Mouse (Mus musculus) urinary bladder, postnatal 4 days (tissue): ENCODE measurements at regions not wholly inside any gene's neighbourhood (a gene's known extent, or its start where the extent isn't known, plus 50 kb on each side); places are given as distances from the start of the nearest gene placed in this dataset.

ENCODE experiments used
- DNase-seq, 2 experiments: peaks; one replicate each; pipeline ENCODE4 v3.0.0; 2021 to 2022; ENCODE audit warnings: low spot score in 2 of 2

DNA sequence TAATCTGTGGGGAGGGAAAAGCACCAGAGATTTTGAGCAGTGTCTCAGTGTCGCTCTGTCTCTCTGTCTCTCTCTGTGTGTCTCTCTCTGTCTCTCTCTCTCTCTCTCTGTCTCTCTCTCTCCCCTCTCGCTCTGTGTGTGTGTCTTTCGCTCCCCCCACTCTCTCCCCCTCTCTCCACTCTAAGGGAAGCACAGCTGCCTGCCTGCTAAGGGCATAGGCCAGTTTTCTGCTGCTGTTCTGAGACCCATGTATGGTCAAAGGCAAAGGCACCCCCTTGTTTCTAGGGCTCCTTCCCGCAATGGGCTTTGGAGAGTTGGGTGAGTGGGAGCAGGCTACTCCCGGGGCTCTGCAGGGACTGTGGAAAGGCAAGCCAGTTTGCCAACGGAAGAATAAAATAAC is 192.2 kb downstream of the Lmo4 start:
- peak in 1 of 2 experiments; percentile 54 for DNase-seq

DNA sequence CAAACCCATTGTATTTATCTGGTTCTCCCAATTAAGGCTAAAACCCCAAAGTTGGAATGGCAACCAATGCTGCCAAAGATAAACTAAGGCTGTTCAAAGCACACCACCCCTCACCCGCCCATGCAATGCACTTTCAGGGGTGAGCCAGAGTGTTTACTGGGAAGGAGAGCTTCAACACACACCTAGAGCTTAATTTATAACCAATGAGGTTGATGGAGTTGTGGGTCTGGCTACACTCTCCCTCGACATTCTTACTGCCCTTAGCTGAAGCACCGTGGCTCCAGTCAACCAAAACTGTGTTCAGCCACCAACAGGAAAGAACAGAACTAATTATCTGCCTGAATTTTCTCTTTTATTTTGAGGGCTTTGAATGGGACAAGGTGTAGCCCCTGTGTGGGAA is 192.8 kb downstream of the Lmo4 start:
- peak in 1 of 2 experiments; percentile 22 for DNase-seq

DNA sequence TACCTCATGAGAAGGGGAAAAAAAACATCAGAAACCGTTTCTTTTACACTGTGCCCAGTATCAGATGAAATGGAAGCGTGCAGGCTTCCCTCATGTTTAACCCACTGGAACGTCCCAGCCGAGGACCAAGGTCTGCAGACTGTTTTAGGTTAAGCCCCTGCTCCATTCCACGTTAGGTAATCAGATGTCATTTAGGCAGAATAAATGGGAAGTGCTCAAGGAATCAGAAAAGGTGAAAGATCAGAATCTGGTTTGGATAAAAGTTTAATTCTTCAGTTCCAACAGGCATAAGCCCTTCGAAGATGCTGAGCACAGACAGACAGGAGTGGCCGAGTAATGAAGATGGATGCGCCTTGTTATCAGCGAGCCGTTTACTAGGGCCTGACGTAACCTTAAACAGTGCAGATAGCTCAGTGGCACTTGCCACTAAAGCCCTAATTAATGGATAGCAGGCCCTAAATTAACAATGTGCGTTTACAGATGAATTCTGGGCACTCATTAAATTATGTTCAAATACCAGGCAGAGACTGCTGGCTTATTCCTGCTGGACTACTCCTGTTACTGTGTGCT is 193.5 kb downstream of the Lmo4 start:
- peak in 1 of 2 experiments; percentile 19 for DNase-seq

DNA sequence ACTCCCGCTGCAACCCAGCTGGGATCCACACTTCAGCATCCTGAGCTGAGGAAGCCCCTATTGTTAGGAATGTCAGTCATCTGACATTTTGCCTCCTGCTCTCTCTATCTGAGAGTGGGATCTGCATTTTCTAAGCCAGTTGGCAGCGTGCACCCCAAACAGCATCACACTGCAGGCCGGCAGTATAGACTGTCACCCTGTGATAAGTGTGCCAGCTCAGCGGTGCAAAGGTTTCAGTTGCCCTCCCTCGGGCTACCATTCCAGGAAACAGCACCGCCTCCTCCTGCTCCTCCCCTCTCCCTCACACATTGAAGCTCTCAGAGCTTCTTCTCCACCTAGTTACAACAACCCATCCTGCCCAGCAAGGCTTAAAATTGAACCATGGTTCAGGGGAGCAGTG is 194.5 kb downstream of the Lmo4 start:
- peak in 1 of 2 experiments; percentile 51 for DNase-seq

DNA sequence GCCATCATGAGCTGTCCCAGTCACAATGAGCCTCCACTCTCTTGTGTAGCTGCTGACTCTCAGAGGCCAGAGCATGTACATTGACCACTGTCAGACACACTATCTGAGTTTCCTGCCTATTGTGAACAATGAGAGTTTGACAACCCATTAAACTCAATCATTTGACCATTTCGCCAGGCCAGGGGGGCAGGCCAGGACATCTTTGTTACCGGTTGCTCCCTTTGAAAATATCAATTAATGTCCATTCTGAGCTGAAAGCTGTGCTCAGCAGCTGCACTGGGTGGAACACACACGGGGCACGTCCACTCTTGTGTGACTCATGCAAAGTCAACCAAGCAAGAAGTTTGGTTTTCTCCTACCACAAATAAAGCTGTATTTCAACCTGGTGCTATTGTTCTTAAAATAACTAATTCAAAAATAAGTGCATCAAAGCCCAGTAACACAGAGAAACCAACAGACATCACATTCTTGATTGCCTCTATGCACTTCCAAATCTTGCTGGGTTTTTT is 197.9 kb downstream of the Lmo4 start:
- no peak for DNase-seq

DNA sequence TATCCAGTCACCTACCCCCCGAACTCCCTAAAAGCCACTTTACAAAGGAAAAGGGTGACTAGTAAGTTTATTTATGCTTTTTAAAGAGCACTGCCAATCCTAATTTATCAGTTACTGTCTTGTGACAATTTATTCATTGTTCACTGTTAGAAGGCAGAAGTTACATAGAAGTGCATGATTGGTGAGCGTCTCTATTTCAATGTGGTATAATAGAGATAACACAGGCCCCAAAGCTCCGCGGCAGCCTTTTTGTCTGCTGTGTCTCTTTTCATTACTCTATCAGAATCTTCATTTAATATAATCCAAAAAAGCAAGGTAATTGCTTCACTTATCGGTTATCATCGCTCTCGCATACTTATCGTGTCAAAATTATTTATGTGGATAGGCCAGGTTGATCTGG is 207.1 kb downstream of the Lmo4 start:
- no peak for DNase-seq

DNA sequence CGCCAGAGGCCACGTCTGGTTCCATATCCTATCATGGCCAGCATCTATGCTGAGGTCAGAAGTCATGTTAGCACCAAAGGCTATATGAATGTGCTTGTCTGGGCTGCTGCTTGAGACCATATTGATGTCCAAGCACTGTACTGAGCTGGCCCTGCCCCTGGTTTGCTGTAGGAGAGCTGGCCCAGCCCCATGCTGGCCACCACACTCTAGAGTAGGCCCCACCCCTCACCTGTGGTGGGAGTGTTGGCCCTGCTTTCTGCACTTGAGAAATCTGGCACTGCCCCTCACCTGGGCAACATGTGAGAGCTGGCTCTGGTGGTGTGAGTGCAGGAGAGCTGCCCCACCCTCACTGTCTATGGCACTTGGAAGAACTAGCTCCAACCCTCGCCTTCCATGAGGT is 210.0 kb downstream of the Lmo4 start:
- DNase-seq = no peak

DNA sequence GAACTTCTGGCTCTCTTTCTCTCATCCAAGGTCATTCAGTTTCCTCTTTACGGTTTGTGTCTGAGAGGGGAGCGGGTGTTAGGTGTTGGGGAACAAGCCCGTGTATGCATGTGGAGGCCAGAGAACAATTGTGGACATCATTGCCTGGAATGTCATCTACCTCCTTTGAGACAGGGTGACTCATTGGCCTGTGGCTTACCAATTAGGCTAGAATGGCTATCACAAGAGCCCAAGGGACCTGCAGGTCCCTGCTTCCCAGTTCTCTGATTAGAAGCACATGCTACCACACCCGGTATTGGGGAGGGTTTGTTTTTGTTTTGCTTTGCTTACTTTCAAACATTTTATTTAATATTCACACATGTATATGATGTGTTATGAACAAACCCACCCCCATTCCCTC is 216.0 kb downstream of the Lmo4 start:
- no peak for DNase-seq

DNA sequence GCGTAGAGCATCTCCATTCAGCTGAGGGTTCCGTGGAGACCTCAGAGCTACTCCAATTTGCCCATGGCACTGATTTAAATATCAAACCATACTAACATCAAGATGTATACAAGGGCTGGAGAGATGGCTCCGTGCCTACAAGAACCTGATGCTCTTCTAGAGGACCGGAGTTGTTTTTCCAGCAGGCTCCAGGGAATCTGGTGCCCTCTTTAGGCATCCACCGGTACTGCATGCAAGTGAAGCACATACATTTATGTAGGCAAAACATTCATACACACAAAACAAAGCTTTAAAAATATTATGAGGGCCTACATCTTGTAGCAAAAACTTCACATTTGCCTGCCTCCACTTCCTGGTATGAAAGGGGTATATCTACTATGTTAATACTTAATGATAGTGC is 217.0 kb downstream of the Lmo4 start:
- no peak for DNase-seq

DNA sequence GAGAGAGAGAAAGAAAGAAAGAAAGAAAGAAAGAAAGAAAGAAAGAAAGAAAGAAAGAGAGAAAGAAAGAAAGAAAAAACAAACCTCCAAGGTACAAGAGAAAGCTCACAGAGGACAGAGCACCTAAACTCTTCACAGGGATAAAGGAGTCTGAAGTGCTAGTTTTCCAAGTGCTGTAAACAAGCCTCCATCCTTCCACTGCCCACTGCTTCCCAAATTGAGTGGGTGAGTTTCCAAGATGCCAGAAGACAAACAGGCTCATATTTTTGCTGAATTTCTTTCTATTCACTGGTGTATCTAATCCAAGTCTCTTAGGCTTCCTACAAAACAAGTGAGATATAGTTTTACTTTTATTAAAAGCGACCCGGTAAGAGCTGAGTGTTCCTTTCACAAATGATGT is 218.2 kb downstream of the Lmo4 start:
- no peak for DNase-seq

DNA sequence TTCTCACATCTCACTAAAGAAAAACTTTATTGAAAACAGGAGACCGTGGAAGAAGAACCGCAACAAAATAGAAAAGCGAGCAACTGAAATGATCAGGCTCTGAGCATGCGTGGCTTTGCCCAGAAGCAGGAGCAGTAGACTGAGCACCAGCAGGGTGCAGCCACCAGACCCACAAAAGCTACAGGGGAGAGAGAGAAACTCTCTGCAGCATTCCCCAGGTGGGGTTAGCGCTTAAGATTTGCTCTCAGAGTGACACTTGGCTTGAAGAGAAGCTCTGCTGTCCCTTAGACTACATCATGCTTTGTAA is 218.9 kb downstream of the Lmo4 start:
- DNase-seq = no peak

DNA sequence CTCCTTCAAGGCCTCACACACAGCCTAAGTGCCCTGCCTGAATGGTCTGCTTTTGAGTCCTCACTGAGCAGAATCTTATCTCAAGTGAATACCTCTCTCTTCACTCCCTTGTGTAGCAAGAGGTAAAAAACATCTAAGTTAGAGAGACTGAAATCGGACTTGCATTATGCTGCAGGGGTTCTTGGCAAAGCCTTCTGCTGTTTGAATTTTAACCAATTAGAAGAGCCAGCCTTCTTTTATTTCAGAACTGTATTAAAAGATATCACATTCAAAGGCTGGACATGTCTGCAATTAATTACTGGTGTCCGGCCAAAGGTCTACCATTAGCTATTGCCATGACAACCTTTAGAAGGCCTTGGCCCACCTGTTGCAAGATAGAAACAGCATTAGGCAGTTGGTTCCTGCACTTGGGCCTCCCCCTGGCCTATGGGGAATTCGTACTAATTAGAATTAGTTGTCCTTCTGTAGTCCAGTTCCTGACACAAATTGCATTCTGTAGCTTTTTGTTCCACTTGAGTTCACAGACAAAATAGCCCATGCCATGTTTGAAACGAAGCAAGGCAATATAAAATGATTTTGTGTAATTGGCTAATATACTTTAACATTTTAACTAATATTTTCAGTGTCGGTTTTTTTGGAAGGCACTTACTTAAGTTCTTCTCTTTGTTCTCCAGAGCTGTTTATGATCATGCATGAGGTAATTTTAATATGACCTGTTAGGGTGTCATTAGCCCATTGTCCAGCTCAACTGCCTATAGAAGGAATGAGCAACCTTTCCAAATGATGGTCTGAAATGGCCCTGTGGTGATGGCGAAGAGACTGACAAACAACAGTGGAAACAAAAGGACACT is 219.4 kb downstream of the Lmo4 start:
- DNase-seq = no peak

DNA sequence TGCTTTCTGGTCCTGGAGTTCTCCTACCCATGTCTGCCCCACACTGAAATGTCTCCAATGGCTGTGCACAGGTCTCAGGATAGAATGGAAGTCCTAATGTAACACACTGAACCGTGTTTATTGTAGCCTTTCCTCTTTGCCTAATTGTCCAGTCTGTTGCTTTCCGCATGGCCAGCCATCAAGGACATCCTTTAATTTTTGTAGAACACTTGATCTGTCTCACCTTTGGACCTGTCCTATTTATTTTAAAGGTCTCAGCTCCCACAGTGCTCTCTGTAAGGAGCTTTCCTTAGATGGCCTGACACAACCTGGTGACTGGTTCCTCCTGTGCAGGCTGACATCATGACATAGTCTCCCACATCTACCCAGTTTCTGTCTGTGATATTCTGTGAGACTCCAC is 226.3 kb downstream of the Lmo4 start:
- DNase-seq = no peak

DNA sequence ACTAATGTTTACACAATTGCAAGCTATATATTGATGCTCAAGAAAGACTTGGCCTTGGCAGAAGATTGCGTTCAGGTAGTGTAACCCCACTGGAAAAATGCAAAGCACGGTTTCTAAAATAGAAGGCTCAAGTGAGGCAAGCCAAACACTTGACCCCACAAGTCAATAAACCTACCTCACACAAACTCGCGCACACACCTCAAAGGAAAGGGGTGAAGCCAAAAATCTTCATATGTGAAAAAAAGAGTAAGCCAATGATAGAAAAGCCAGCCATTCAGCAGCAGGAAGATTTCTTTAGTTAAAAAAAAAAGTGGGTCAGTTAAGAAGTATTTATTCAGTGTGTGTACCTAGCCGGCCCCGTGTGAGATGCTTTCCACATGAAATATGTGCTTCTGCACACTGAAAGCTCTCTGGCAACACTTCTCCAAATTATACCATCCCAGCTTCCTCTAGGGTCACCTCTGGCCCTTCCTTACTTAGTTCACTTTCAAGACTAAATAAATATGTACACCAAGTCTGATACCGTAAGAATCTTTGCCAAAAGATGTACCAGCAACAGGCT is 227.1 kb downstream of the Lmo4 start:
- no peak for DNase-seq

DNA sequence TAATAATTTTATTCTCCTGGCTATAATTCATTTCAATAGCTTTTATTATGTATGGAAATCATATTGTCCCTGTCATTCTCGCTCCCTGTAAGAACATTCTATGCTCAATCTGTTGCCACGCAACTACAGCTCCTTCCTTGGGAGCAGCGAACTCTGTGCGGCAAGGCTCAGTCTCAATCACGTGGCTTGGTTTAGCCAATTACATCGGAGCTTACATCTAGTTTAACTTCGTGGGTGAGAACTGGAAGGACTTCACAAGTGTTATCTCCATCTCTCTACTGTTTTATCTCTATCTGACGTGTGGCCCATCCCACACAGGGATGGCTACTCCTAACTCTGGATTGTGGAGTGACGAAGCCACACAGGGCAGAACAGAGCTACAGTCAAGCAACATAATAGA is 231.4 kb downstream of the Lmo4 start:
- no peak for DNase-seq

DNA sequence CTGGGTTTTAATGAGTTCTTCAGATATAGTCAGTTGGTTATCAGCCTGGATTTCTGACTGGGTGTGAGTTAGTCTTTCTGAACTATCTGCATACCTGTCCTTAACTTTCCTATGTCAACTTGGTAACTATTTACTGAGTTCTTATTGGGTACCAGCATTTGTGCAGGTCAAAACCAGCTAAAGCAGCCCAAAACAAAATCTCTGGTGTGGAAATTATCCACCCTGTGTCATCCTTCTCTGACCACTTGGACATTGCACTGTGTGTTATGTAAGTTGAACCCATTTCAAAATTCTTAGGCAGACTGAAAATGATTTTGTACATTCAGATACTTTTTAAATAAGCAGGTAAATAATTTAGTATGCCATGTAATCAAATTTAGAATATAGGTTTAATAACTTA is 232.7 kb downstream of the Lmo4 start:
- no peak for DNase-seq

DNA sequence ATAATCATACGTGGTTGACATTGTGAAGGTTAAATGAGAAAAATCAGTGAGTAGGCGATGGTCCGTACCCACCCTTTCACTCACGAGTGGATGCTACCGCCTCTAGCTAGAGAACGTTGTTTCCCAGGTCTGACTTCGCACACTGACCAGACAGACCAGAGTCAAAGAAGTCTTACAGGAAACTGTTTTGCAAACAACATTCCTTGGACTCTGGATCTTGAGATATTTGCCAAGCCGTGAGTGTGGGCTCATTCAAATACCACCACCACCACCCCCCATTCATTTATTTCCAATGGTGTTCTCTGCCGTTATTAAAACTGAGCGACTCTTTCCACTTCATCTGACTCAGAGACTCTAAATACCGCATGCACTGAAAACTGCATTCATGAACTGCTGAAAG is 234.2 kb downstream of the Lmo4 start:
- no peak for DNase-seq

DNA sequence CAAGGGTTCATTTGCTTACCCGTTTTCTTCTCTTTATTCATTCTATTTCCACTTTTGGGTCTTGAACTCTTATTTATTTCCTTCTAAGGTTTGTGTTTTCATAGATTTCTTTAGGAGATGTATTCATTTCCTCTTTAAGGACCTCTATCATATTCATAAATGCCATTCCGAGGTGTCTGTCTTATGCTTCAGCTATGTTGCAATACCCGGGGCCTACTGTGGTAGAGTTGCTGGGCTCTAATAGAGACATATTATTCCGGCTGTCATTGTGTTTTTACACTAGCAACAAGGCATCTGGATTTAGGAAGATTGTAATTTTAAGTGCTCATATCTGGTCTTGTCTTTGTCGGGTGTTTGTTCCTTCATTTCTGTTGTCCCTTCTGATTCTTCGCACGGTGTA is 249.5 kb downstream of the Lmo4 start:
- no peak for DNase-seq

DNA sequence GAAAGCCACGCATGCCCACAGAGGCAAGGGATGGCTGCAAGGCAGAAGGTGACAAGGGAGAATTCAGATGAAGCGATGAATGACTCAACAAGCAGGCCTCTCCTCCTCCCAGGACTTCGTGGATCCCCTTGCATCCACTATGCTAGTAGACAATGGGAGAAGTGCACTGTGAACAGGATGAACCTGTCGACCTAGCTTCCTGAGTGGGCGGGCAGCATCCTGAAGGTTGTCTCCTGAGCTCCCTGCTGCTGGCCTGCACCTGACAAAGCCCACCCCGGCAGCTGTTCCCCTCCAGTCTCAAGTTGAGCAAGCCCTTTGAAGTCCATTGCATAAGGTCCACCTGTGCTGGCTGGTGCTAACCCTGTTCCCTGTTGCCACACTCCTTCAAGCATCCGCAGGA is 250.2 kb downstream of the Lmo4 start:
- DNase-seq = no peak

DNA sequence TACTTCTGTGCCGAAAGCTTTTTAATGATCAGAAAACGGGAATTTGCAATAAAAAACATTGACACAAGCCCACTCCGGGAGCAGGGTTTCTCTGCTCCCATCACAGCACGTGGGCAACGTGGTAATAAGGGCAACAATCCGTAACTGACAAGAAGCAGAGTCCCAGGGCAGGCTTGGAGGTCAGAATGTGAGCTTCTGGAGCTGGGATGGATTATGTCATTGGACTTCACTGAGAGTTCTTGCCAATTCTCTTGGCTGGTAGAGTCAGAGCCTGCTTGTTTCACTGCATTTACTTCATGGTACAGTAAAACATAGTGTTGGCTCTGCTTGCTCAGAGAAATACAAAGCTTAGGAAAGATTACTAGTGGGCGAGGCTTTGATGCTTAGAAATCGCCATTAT is 252.7 kb downstream of the Lmo4 start:
- DNase-seq = no peak

DNA sequence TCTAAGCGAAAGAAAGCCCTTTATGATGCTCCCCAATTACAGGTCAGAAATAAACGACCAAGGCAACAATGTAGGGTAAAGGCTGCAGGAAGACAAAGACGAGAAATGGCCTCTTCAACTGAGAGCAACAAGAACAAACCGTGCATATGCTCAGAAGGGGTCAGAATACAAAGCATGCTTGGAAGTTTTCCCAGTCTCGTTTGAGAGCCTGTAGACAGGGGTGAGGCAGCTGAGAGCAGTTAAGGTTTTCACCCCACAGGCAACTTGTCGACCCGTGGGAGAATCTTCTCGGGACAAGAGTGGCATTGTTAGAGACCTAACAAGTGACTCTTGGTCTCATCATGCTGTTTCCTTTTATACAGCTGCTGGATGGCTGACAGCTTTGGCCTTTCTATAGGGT is 255.4 kb downstream of the Lmo4 start:
- no peak for DNase-seq

DNA sequence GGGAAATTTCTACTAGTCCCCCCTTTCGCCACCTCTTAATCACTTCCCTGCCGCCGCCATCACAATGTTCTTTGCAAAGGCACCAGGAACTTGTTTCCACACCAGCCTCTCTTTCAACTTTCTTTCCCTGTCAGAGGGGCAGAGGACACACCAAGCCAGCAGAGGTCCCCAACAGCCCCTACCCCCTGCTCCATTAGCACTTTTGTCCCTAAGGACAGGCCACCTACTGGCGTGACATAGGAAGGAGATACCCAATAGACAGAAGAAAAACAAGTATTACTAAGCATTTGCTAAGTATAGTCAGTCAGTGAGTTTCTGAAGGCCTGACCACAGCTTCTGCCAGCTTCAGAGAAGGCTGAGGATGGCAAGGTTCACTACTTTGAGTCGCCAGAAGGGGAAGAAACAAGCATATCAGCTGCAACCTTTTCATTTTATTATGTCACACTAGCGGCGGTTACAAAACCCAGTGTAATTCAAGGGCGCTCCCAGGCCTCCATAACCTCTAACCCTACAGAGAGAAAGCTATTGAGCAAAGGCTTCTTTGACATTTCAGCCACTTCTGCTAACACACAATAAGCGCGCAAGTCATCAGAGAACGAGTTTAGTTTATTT is 255.9 kb downstream of the Lmo4 start:
- DNase-seq = no peak

DNA sequence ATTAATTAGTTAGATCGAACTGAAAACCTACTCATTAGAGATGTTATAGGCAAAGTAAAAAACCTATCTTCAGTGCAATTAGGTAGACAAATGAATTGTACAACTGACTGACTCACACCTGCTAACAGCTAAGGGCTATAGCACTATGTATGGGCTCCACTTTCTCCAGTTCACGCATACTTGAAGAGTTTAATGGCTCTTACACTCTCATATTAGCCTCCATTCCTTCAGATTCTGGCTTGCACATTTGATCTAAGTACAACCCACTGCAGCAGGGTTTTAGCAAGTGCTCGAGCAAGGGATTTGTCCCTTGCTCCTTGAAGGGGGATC is 257.1 kb downstream of the Lmo4 start:
- DNase-seq = no peak
